Mouse (Mus musculus) small intestine, adult 2 months (tissue): ENCODE data around the gene Abcb9.

Experiments used
- CTCF ChIP-seq: fragments of 200-500 bp; IDR thresholded peaks from 2 replicates; pipeline ENCODE4 v1.5.1; 2012; ENCODE audit warnings: low read depth, mild to moderate bottlenecking, control low read depth, inconsistent platforms, low read length, moderate library complexity, mixed read lengths; ENCODE audit not compliant: insufficient replicate concordance, insufficient read length; ENCODE audit errors: extremely low read depth
- POLR2A ChIP-seq: fragments of 200-500 bp; IDR thresholded peaks from 2 replicates; pipeline ENCODE4 v1.6.1; 2012; ENCODE audit warnings: low read depth, mild to moderate bottlenecking, control low read depth, inconsistent platforms, low read length, moderate library complexity

DNA sequence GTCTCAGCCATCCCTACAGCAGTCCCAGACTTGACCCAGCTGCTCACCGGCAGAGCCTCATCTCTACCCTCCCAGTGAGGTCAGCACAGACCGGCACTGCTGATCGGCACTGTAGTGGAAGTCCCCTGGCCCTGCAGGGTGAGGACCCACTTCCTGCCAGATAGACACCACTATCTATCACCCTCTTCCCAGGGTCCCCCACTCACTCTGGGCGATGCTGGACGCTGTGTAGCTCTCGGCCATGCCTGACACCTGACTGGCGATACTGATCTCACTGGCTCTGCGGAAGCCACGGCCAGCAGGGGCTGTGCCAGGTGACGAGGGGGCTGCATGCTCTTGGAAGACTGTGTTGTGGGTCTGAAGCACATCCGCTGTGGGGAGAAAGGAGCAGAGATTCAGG, 29.5 kb upstream of the Abcb9 start:
- TF ChIP-seq CTCF (no peak), POLR2A (no peak)
